Mouse (Mus musculus) spleen, adult 2 months (tissue): ENCODE measurements around the gene Hist2h2aa2.

Experiments
- CTCF ChIP-seq: fragments of 200-500 bp; IDR thresholded peaks from 2 replicates; pipeline ENCODE4 v1.5.1; 2011; ENCODE audit warnings: mild to moderate bottlenecking, inconsistent platforms; ENCODE audit not compliant: insufficient read depth, insufficient read length, insufficient replicate concordance; ENCODE audit errors: extremely low read depth
- POLR2A ChIP-seq: fragments of 200-500 bp; IDR thresholded peaks from 2 replicates; pipeline ENCODE4 v1.6.1; 2011; ENCODE audit warnings: low read depth, low read length, inconsistent platforms

DNA sequence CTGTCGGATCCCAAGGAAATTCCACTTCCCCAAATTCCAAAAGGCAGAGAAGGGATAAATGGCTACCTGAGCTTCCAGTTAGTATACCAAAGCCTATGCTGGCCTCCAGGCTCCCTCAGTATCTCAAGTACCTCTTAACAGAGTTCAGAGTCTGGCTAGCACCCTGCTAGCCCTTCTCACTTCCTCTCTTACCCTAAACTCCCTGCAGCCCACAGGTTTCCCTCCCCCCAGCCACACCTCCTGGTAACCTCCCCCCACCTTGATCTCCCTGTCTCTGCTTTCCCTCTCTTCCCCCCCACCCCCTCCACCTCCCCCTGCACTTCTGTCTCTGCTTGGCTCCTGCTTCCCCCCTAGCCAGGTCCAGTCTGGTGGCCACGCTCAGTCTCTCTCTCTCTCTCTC lies 40.3 kb downstream of the Hist2h2aa2 start:
- TF ChIP-seq POLR2A (no peak), CTCF (no peak)
